Mouse (Mus musculus) cerebellum, postnatal 14 days (tissue): Measurements from ENCODE around the gene Zfp462.

Source experiments
- DNase-seq, 2 experiments: peaks; one replicate each; pipeline ENCODE4 v3.0.0; 2021; ENCODE audit warnings: mixed read lengths in 2 of 2

Gene Zfp462

GRCm38 (mm10) chr4:55049938-55050610 lies 105.2 kb downstream of the Zfp462 start:
- peak; percentile 45 to 51 for DNase-seq

- no peak for DNase-seq
Observed at GRCm38 (mm10) chr4:55051345-55051744, 106.5 kb downstream of the Zfp462 start.

- DNase-seq, result peak; percentile 66 to 72
Observed at GRCm38 (mm10) chr4:55052686-55053085, 107.8 kb downstream of the Zfp462 start.

GRCm38 (mm10) chr4:55057666-55058455 lies 113.0 kb downstream of the Zfp462 start:
- DNase-seq, result no peak

- no peak for DNase-seq
Observed at GRCm38 (mm10) chr4:55058901-55059300, 114.1 kb downstream of the Zfp462 start.

GRCm38 (mm10) chr4:55066341-55067170 lies 121.7 kb downstream of the Zfp462 start:
- no peak for DNase-seq

GRCm38 (mm10) chr4:55071535-55071934 lies 126.7 kb downstream of the Zfp462 start:
- peak in 1 of 2 experiments; percentile 38 for DNase-seq

GRCm38 (mm10) chr4:55077133-55077889 lies 132.5 kb downstream of the Zfp462 start:
- peak; percentile 59 to 65 for DNase-seq

- DNase-seq, result peak; percentile 24 to 30
Observed at GRCm38 (mm10) chr4:55077902-55078716, 133.3 kb downstream of the Zfp462 start.

- no peak for DNase-seq
Observed at GRCm38 (mm10) chr4:55079056-55079455, 134.2 kb downstream of the Zfp462 start.

GRCm38 (mm10) chr4:55084080-55084688 lies 139.3 kb downstream of the Zfp462 start:
- DNase-seq, result no peak

- no peak for DNase-seq
Observed at GRCm38 (mm10) chr4:55088153-55088552, 143.3 kb downstream of the Zfp462 start.

GRCm38 (mm10) chr4:55088922-55089321 lies 144.1 kb downstream of the Zfp462 start:
- no peak for DNase-seq

GRCm38 (mm10) chr4:55097157-55097556 lies 152.3 kb downstream of the Zfp462 start:
- DNase-seq, result no peak

GRCm38 (mm10) chr4:55098366-55098765 lies 153.5 kb downstream of the Zfp462 start:
- no peak for DNase-seq

- DNase-seq, result no peak
Observed at GRCm38 (mm10) chr4:55100851-55101250, 156.0 kb downstream of the Zfp462 start.

GRCm38 (mm10) chr4:55101601-55102000 lies 156.8 kb downstream of the Zfp462 start:
- DNase-seq, result no peak

GRCm38 (mm10) chr4:55102382-55102781 lies 157.5 kb downstream of the Zfp462 start:
- no peak for DNase-seq

- no peak for DNase-seq
Observed at GRCm38 (mm10) chr4:55103575-55103974, 158.7 kb downstream of the Zfp462 start.

- DNase-seq, result no peak
Observed at GRCm38 (mm10) chr4:55117839-55118487, 173.1 kb downstream of the Zfp462 start.

GRCm38 (mm10) chr4:55121126-55121525 lies 176.3 kb downstream of the Zfp462 start:
- no peak for DNase-seq
